Mouse (Mus musculus) layer of hippocampus, adult 2 months (tissue): ENCODE data around the gene Dmrtc1c1. TPM values are rescaled to one million over a fixed set of nuclear protein-coding genes. Genes with fewer than 3 reads are reported as not detected.
"Not testable (repeated sequence)": the region's sequence is repeated elsewhere in the genome, so short reads cannot be mapped to it uniquely, and the experiment has no call there.

Experiments used
- DNase-seq, 2 experiments: peaks; one replicate each; pipeline ENCODE4 v3.0.0; 2022; ENCODE audit warnings: low spot score in 2 of 2
- H3K27ac ChIP-seq: fragments of 200-600 bp; 2 replicates; pipeline ENCODE4 v1.8.1; 2022
- H3K4me3 ChIP-seq: fragments of 200-600 bp; 2 replicates; pipeline ENCODE4 v1.8.1; 2022; ENCODE audit warnings: mild to moderate bottlenecking
- CTCF ChIP-seq: fragments of 200-600 bp; conservative IDR thresholded peaks from 2 replicates; pipeline ENCODE4 v1.8.1; 2022; ENCODE audit warnings: antibody characterized with exemption, mild to moderate bottlenecking, moderate library complexity
- long read RNA-seq, 2 experiments: library from polyadenylated mRNA; stranded (forward); transcript quantifications; one replicate each; pipeline ENCODE4 v2.0.0; 2021; ENCODE audit warnings: borderline mapping rate in 2 of 2
- total RNA-seq, 2 experiments: library from RNA; stranded (reverse); gene quantifications; 2 replicates each; pipeline ENCODE4 v1.2.3; 2021

The Dmrtc1c1 gene
- total RNA-seq, result not detected
- long read RNA-seq, experiment 1, result 0 reads
- long read RNA-seq, experiment 2, result 0 reads

GRCm38 (mm10) chrX:102802663-102803062 lies at the start of gene Dmrtc1c1:
Gene Dmrtc1c1, plus strand, starts transcription at chrX:102802963.
- not testable (repeated sequence) for DNase-seq, H3K4me3 ChIP-seq, H3K27ac ChIP-seq

- no peak for TF ChIP-seq CTCF
Measured at GRCm38 (mm10) chrX:102765878-102766277, 36.9 kb upstream of the Dmrtc1c1 start.

GRCm38 (mm10) chrX:102812311-102812710 lies 9.5 kb downstream of the Dmrtc1c1 start:
- no peak for TF ChIP-seq CTCF
- H3K27ac ChIP-seq, result no peak overlapping the region
- H3K4me3 ChIP-seq, result no peak overlapping the region
- no peak for DNase-seq

More at GRCm38 (mm10) chrX:102765878-102766277, 36.9 kb upstream of the Dmrtc1c1 start:
- H3K27ac ChIP-seq, result no peak overlapping the region
- no peak for DNase-seq
- H3K4me3 ChIP-seq, result no peak overlapping the region

GRCm38 (mm10) chrX:102854516-102854915 lies 51.8 kb downstream of the Dmrtc1c1 start, which contains the start of gene Dmrtc1c2:
Gene Dmrtc1c2, minus strand, starts transcription at chrX:102854616.
- H3K4me3 ChIP-seq, DNase-seq: not testable (repeated sequence)

More at GRCm38 (mm10) chrX:102854516-102854915, 51.8 kb downstream of the Dmrtc1c1 start, which contains the start of gene Dmrtc1c2:
- H3K27ac ChIP-seq, result not testable (repeated sequence)

Other genes with a start within 250 kb of the Dmrtc1c1 start
- 10 to 100 TPM; 24.2 to 26.8 TPM for gene Phka1, start 158.7 kb upstream of the Dmrtc1c1 start, total RNA-seq
- gene Gm3880, start 116.0 kb upstream of the Dmrtc1c1 start, total RNA-seq, result not detected
- not detected for gene Gm9112, start 95.3 kb upstream of the Dmrtc1c1 start, total RNA-seq
- gene Dmrtc1b, start 95.1 kb upstream of the Dmrtc1c1 start, total RNA-seq, result not detected
- not detected for gene Dmrtc1c2, start 51.7 kb downstream of the Dmrtc1c1 start, total RNA-seq
- gene 1700031F05Rik, start 65.0 kb downstream of the Dmrtc1c1 start, total RNA-seq, result not detected
- gene Dmrtc1a, start 105.7 kb downstream of the Dmrtc1c1 start, total RNA-seq, result 1 to 10 TPM; 5.6 to 6.6 TPM
- gene 1700011M02Rik, start 105.9 kb downstream of the Dmrtc1c1 start, total RNA-seq, result not detected
- gene 1700018G05Rik, start 125.4 kb downstream of the Dmrtc1c1 start, total RNA-seq, result not detected